Mouse (Mus musculus) limb, embryonic 13.5 days (tissue): ENCODE data around the gene Hrct1. TPM values are rescaled to one million over a fixed set of nuclear protein-coding genes. Genes with fewer than 3 reads are reported as not detected.

ENCODE experiments used
- ATAC-seq: fragments of 200-750 bp; cut with Nextera tagmentation; 2 replicates; pipeline ENCODE4 v1.8.0; 2017; ENCODE audit warnings: low read depth, moderate number of reproducible peaks, moderate TSS enrichment; ENCODE audit not compliant: low FRiP score
- H3K27ac ChIP-seq: fragments of 300-500 bp; sonication (generic); 2 replicates; pipeline ENCODE4 v1.5.1; 2015; ENCODE audit warnings: inconsistent platforms, mild to moderate bottlenecking, moderate library complexity
- H3K27me3 ChIP-seq: fragments of 300-500 bp; sonication (generic); 2 replicates; pipeline ENCODE4 v1.6.1; 2015; ENCODE audit warnings: mild to moderate bottlenecking, inconsistent platforms
- H3K36me3 ChIP-seq: fragments of 300-500 bp; sonication (generic); 2 replicates; pipeline ENCODE4 v1.6.1; 2015; ENCODE audit warnings: inconsistent platforms, mild to moderate bottlenecking, moderate library complexity
- H3K4me1 ChIP-seq: fragments of 300-500 bp; sonication (generic); 2 replicates; pipeline ENCODE4 v1.6.1; 2015; ENCODE audit warnings: inconsistent platforms
- H3K4me2 ChIP-seq: fragments of 300-500 bp; sonication (generic); replicated peaks from 2 replicates; pipeline ENCODE4 v1.6.1; 2015; ENCODE audit warnings: inconsistent platforms, mild to moderate bottlenecking, moderate library complexity
- H3K4me3 ChIP-seq: fragments of 300-500 bp; sonication (generic); 2 replicates; pipeline ENCODE4 v1.5.1; 2015; ENCODE audit warnings: moderate library complexity, mild to moderate bottlenecking, inconsistent platforms
- H3K9ac ChIP-seq: fragments of 300-500 bp; sonication (generic); 2 replicates; pipeline ENCODE4 v1.6.1; 2015; ENCODE audit warnings: mild to moderate bottlenecking, inconsistent platforms
- H3K9me3 ChIP-seq: fragments of 300-500 bp; sonication (generic); 2 replicates; pipeline ENCODE4 v1.6.1; 2016; ENCODE audit warnings: inconsistent platforms
- WGBS: fragments of 180-500 bp; shearing (Covaris S2); methylation state at CpG from one replicate; pipeline ENCODE4 v1.1.7; 2015; 5-methylcytosine and 5-hydroxymethylcytosine counted together
- polyA plus RNA-seq: library from polyadenylated mRNA; unstranded; fragments of >200 nt; fragmentation: Nextera tagmentation; extraction: Ambion mirVana; gene quantifications from 2 replicates; pipeline ENCODE4 v1.2.1, GENCODE M21; 2015

Gene Hrct1
- polyA plus RNA-seq, 1 experiment from 2014 or later = 1.7 TPM

DNA sequence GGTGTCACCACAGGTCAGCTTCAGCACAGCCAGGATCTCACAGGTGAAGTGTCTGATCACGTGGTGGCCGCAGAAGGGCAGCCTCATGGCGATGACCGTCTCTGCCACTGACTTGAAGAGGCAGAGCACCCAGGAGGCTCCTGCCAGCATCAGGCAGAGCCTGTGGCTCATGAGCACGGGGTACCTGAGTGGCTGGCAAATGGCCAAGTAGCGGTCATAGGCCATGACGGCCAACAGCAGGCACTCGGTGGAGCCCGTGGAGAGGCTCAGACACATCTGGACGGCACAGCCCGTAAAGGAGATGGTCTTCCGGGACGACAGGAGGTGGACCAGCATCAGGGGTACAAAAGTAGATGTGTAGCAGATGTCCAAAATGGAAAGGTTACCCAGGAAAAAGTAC, 21.0 kb upstream of the Hrct1 start:
- no peak for ATAC-seq
- no peaks in the 10 kb centered on the region for H3K4me1 ChIP-seq
- whole genome bisulfite sequencing = 61% methylated on average over 13 of the region's 13 CpGs

DNA sequence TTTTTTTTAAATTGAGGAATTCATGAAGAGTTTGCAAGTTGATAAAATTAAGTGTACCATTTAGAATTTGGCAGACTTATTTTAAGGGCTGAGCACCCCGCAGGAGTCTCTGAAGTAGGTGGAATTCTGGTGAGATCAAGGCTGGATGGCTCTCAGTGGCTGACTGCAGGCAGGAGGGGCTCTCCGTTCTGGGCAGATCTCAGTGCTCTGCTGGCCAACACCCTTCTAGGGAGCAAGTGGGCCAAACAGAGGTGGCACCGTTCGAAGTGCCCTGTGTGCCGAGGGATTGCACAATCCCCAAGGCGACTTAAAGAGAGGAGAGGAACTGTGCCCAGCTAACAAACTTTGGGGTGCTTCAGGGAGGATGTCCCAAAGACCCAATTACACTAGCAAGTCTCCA, 17.1 kb upstream of the Hrct1 start, which contains the start of gene Olfr71:
TSS of gene Olfr71 (minus strand) at position 387 of the 400 bp plus-strand sequence.
- ATAC-seq = no peak
- no peak within 1 kb of the TSS for H3K27ac ChIP-seq
- no peak within 1 kb of the TSS for H3K4me3 ChIP-seq
- no peaks in the 10 kb centered on the region for H3K27me3 ChIP-seq
- WGBS = 71% methylated on average over 6 of the region's 6 CpGs
- no peaks in the 10 kb centered on the region for H3K36me3 ChIP-seq
- H3K4me1 ChIP-seq = peaks cover 9% of the 10 kb centered on the region
- H3K9ac ChIP-seq = no peak within 1 kb of the TSS
- H3K4me2 ChIP-seq = no peak within 1 kb of the TSS
- H3K9me3 ChIP-seq = no peaks in the 10 kb centered on the region

More for the DNA sequence above, 21.0 kb upstream of the Hrct1 start:
- H3K9ac ChIP-seq = no peak overlapping the region
- H3K9me3 ChIP-seq = no peaks in the 10 kb centered on the region
- no peak overlapping the region for H3K27ac ChIP-seq
- H3K4me3 ChIP-seq = no peak overlapping the region
- no peaks in the 10 kb centered on the region for H3K27me3 ChIP-seq
- H3K36me3 ChIP-seq = no peaks in the 10 kb centered on the region
- H3K4me2 ChIP-seq = no peak overlapping the region

DNA sequence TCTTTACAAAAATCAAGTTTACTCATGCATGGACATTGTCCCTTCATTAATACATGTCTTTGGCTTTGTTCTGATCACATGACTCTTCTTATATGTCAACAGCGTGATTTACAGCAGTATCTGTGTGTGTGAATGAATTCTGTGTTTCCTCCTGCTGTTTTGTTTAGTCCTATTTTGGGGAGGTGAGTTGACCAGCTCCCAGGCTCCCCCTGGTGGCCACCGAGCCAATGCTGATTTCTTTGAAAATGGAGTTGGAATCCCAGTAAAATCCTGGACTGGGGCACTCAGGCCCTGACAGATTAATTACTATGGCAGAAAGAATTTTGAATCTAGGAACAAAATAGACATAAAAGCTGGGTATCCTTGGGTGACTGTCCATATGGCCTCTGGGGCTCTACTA, 15.2 kb upstream of the Hrct1 start:
- H3K9me3 ChIP-seq = no peaks in the 10 kb centered on the region
- no peak for ATAC-seq
- H3K4me2 ChIP-seq = no peak overlapping the region
- H3K4me3 ChIP-seq = no peak overlapping the region
- no peak overlapping the region for H3K9ac ChIP-seq
- H3K27ac ChIP-seq = no peak overlapping the region
- peaks cover 9% of the 10 kb centered on the region for H3K4me1 ChIP-seq
- no peaks in the 10 kb centered on the region for H3K36me3 ChIP-seq
- WGBS = 2% methylated on average over 2 of the region's 2 CpGs
- H3K27me3 ChIP-seq = no peaks in the 10 kb centered on the region

DNA sequence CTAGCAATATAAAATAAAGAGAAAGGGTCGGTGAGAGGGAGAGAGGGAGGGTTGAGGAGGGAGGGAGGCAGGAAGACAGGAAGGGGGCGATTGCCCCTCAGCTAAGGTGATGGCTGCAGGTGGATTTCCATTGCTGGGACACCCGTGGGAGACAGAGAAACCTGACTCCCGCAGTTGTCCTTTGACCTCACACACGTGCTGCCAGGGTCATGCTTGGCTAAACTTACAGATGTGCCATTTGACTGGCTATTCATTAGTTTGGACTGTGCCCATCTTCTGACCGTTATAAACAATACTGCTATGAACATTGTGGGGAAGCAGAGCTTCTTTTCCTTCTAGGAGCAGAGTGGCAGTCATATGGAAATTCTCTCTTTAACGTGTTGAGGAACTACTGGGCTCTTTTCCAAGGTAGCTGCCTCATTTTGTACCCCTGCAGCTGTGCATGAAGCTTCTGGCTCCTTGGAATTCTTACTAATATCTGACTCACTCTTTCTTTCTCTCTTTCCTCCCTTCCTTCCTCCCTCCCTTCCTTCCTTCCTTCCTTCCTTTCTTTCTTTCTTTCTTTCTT, 13.3 kb upstream of the Hrct1 start:
- Histone ChIP-seq H3K9ac (no peak overlapping the region), H3K36me3 (no peaks in the 10 kb centered on the region), H3K4me2 (no peak overlapping the region), H3K4me3 (no peak overlapping the region), H3K27me3 (no peaks in the 10 kb centered on the region), H3K4me1 (peaks cover 9% of the 10 kb centered on the region), H3K27ac (no peak overlapping the region), H3K9me3 (no peaks in the 10 kb centered on the region)
- 33% methylated on average over 7 of the region's 7 CpGs for WGBS
- no peak for ATAC-seq

DNA sequence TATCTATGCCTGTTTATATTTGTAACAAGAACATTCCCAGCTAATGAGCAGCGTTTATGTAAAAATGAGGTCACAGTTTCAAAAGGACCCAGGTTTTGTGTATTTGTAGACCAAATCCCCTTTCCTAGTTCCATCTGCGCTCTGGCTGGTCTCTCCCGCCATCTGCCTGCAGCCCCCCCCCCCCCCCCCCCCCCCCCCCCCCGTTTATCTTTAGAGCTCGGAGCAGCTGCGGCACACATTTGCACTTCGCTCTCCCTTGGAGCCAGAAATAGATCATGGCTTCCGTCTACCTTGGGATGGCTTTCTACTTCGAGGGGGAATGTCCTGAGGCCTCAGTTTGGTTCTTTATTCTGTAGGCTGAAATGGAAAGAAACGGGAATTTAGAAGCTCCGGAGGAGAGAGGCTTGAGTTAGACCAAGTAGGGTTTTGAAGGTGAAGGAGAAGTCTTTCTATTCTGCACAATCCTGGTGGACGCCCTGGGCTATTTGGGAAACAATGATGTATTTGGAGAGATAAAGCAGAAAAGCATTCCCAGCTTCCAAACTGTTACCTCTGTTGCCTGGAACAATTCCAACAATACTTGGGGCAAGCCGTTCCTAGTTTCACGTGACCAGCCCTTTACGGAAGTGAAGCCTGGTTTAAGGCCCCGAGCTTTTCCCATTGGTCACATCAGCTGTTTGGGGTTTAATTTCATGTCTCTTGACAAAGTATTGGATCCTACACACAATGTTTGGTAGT, 6.3 kb upstream of the Hrct1 start:
- Histone ChIP-seq H3K4me2 (no peak overlapping the region), H3K9me3 (no peaks in the 10 kb centered on the region), H3K4me3 (no peak overlapping the region), H3K4me1 (no peaks in the 10 kb centered on the region), H3K36me3 (no peaks in the 10 kb centered on the region), H3K27me3 (no peaks in the 10 kb centered on the region), H3K9ac (no peak overlapping the region), H3K27ac (peak overlapping the region; percentile 33; the same call in 1 of the 2 replicates)
- 43% methylated on average over 14 of the region's 16 CpGs for WGBS
- no peak for ATAC-seq

DNA sequence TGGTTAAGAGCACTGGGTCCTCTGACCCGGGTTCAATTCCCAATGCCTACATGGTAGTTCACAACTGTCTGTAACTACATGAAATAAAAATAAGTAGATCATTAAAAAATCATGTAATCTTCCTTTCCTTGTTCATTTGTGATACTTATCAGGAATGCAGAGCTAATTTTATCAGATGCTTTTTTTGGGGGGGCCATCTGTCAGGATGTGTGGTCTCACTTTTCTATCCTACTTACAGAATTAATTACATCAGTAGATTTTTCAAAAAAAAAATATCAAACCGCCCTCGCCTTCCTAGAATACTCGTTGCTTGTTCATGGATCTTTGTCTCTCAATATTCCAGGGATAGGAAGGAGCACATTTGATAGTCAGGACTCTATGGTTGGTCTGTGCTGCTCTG, 4.8 kb upstream of the Hrct1 start:
- H3K4me2 ChIP-seq = no peak overlapping the region
- no peak overlapping the region for H3K4me3 ChIP-seq
- H3K9ac ChIP-seq = no peak overlapping the region
- WGBS = 84% methylated on average over 4 of the region's 4 CpGs
- H3K4me1 ChIP-seq = peaks cover 14% of the 10 kb centered on the region; the same call in 1 of the 2 replicates
- H3K9me3 ChIP-seq = no peaks in the 10 kb centered on the region
- no peaks in the 10 kb centered on the region for H3K27me3 ChIP-seq
- H3K36me3 ChIP-seq = no peaks in the 10 kb centered on the region
- no peak overlapping the region for H3K27ac ChIP-seq
- ATAC-seq = no peak

DNA sequence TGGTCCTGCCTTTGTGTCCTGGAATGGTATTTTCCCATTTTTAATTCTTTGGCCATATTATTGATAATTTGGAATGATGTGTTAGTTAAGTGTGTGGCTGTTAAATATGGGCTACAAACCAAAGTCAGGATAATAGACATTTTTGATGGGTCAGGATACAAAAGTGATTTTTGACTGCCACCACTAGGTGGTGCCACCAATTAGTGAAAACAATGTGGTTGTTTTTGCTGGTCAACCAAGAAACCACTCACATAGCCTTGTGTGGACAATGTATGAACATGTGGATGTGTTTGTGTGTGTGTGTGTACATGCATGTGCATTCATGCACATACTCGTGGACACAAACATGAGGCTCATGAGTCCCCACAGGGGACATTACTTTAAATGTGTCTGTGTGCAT, 2.2 kb upstream of the Hrct1 start:
- no peaks in the 10 kb centered on the region for H3K36me3 ChIP-seq
- H3K4me2 ChIP-seq = no peak overlapping the region
- ATAC-seq = no peak
- peaks cover 40% of the 10 kb centered on the region for H3K4me1 ChIP-seq
- no peak overlapping the region for H3K4me3 ChIP-seq
- H3K27ac ChIP-seq = no peak overlapping the region
- H3K9ac ChIP-seq = no peak overlapping the region
- 28% methylated on average over 1 of the region's 1 CpGs for WGBS
- H3K9me3 ChIP-seq = no peaks in the 10 kb centered on the region
- no peaks in the 10 kb centered on the region for H3K27me3 ChIP-seq

DNA sequence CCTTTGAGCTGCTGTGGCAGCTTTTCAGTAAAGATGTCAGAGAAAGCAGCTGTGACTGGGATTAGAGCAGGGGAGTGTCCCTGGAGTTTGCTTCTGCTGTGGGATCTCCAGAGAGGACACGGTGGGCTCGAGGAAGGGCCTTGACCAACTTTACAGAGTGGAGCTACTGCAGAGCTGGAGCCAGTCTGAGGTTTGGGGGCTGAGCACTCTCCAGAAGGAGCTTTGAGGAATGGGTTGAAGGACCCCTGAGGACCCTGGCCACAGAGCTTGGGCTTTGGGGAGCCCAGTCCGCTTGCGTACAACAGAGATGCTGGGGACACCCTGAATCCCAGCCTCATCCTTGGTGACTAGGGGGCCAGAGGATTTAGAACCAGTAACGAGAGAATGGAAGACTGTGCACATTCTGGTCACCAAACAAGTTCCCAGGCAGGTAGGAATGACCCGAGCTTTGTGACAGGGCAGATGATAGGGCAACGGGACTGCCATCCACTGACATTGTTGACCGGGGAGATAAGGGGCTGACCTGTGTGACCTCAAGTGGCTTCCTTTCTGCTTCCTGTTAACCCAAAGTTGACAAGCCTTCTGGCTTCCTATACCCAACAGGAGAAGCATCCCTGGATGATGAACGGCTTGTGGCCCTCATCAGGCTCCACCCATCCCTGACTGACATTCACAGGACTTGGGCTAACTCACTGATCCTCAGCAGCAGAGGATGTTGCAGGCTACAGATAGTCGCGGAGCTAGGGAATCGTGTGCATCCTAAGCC, 577 bp upstream of the Hrct1 start:
- Histone ChIP-seq H3K36me3 (no peaks in the 10 kb centered on the region), H3K4me1 (peaks cover 57% of the 10 kb centered on the region), H3K27me3 (no peaks in the 10 kb centered on the region), H3K4me2 (no peak overlapping the region), H3K9me3 (no peaks in the 10 kb centered on the region), H3K9ac (no peak overlapping the region), H3K27ac (no peak overlapping the region), H3K4me3 (no peak overlapping the region)
- 0 out of 2 replicates have a peak, but pooled peaks have one; percentile 12 for ATAC-seq
- WGBS = 64% methylated on average over 12 of the region's 12 CpGs

DNA sequence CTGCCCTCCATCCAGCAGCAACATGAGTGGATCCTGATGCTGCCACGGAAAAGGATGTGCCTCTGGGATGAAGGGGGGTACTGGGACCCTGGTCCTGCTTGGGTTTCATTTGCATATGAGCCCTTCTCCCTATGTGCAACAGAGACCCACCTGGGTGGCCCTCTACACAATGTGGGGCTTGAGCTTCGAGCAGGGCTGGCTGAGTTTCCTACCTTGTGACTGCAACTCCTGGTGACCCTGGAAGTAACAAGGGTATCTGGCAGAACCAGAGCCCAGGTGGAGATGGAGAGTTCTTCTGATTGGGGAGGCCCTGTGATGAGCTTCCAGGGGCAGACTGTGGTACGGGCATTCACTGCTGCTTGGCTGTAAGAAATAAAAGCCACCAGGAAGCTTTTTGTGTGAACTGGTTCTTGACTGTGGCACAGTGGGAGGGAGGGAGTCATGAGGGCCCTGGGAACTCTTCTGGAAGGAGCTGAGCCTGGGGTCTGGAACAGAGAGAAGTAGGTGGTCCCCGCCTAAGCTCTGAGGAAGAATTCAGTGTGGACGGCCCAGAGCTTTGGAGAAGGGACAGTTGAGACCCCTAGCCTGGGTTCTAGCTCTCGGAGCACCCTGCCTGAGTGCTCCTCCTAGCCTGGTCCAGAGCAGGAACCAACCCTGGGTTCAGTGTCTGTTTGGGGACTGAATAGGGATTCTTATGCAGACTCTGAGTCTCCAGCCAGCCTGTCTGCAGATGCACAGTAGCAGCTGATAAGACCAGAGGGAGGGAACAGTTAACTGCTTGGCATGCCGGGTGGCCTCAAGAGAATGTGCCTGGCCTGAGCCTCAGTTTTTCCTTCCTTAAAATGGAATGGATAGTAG, 959 bp downstream of the Hrct1 start:
- H3K4me1 ChIP-seq = peaks cover 63% of the 10 kb centered on the region
- no peak overlapping the region for H3K4me3 ChIP-seq
- H3K9ac ChIP-seq = 0 out of 2 replicates have a peak overlapping the region, but pooled peaks have one; percentile 8
- ATAC-seq = no peak
- H3K27me3 ChIP-seq = no peaks in the 10 kb centered on the region
- no peaks in the 10 kb centered on the region for H3K36me3 ChIP-seq
- WGBS = 69% methylated on average over 7 of the region's 7 CpGs
- no peaks in the 10 kb centered on the region for H3K9me3 ChIP-seq
- no peak overlapping the region for H3K4me2 ChIP-seq
- H3K27ac ChIP-seq = no peak overlapping the region; the same call in 1 of the 2 replicates

DNA sequence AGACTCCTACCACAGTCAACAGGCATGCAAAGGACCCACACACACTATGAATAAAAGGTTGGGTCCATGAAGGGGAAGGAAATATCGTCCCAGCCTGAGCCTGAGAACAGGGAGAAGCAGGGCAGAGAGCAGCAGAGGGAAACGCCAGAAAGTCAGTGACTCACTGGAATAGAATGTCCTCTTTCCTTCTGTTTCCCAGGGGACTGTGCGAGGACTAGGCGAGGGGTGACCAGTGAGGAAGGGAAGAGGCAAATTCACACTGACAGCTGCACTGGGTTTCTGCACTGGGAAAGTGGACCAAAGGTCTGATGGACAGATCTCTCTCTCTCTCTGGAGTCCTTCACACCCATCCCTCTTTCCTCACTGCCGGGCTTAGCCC, 1.6 kb downstream of the Hrct1 start:
- no peak overlapping the region for H3K27ac ChIP-seq
- H3K9me3 ChIP-seq = no peaks in the 10 kb centered on the region
- no peak for ATAC-seq
- no peak overlapping the region for H3K4me2 ChIP-seq
- H3K27me3 ChIP-seq = no peaks in the 10 kb centered on the region
- H3K36me3 ChIP-seq = no peaks in the 10 kb centered on the region
- peaks cover 63% of the 10 kb centered on the region for H3K4me1 ChIP-seq
- H3K4me3 ChIP-seq = no peak overlapping the region
- WGBS = 43% methylated on average over 5 of the region's 5 CpGs
- H3K9ac ChIP-seq = 0 out of 2 replicates have a peak overlapping the region, but pooled peaks have one; percentile 8

DNA sequence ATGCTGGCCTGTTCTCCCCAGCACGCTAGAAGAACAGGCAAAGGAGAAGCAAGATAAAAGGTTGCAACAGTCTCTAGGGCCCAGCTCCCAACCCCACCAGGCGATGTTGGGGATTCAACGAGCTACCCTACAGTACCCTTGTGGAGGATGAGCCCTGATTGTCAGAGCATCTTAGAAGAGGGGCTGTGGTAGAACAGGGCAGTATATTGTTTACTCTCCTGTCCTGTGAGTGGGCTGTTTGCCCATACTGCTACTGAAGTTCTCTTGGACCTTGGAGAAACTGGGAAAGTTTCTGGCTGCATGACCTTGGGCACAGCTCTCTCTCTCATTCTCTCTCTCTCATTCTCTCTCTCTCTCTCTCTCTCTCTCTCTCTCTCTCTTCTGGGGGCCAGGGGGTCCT, 2.1 kb downstream of the Hrct1 start:
- Histone ChIP-seq H3K27me3 (no peaks in the 10 kb centered on the region), H3K9ac (no peak overlapping the region), H3K4me1 (peaks cover 63% of the 10 kb centered on the region), H3K9me3 (no peaks in the 10 kb centered on the region), H3K27ac (no peak overlapping the region; the same call in 1 of the 2 replicates), H3K36me3 (no peaks in the 10 kb centered on the region), H3K4me3 (no peak overlapping the region), H3K4me2 (no peak overlapping the region)
- ATAC-seq = no peak
- WGBS = 76% methylated on average over 3 of the region's 3 CpGs
